Mouse (Mus musculus) G1E-ER4 (cell line): ENCODE data around the gene Nkx2-5. TPM values are rescaled to one million over a fixed set of nuclear protein-coding genes. Genes with fewer than 3 reads are reported as not detected.

Source experiments
- GATA1 ChIP-seq: IDR thresholded peaks from one replicate; pipeline ENCODE4 v1.8.0; 2012; ENCODE audit warnings: low read length, inconsistent platforms
- polyA plus RNA-seq: library from polyadenylated mRNA; stranded (reverse); fragments of >175 nt; gene quantifications from 2 replicates; pipeline ENCODE4 v1.2.3, GENCODE M21; 2012

Nkx2-5 gene
- polyA plus RNA-seq, 1 experiment, result not detected

DNA sequence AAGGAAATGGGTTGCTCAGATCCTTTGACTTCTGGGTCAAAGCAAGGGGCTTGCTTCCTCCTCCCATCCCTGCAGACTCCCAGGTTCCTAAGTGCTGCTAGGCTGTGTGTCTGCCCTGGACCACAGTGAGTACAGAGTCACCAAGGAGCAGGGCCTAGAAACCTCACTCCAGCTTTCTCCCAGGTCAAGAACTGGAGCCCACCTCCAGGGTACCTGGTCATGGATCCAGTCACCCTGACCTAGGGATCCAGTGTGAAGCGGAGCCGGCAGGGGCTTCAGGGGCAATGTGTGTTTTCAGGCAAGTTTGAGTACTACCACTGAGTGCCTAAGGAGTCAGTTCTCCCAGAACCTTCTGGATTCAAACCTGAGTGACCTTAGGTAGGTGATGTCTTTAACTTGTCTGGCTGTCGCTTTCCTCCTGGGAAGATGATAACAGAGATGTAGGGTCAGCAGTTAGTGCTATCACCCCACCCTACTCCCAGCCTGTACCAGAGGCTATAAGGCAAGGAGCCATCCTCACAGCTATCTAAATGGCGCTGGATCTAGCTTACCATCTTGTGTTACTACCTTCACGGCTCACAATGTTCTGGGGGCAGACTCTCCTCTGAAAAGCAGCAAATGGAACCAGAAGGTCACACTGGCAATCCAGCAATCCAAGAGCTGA is 10.4 kb downstream of the Nkx2-5 start:
- TF ChIP-seq GATA1, result no peak

DNA sequence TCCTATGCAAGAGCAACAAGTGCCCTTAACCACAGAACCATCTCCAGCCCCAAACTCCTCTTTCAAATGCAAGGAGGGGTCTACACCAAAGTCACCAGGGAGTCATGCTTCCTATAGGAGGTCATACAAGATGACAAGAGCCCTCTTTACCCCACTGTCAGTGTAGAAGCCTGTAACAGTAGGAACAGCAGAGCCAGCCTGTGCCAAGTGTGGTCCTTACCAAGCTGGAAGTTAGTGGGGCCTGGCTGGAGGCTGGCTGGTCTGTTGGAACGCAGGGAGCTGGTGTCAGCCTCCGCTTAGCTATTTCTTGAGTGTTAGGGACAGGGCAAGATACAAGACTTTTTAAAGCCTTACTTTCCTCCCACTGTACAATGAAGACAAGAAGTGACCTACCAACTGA is 11.0 kb downstream of the Nkx2-5 start:
- no peak for TF ChIP-seq GATA1

DNA sequence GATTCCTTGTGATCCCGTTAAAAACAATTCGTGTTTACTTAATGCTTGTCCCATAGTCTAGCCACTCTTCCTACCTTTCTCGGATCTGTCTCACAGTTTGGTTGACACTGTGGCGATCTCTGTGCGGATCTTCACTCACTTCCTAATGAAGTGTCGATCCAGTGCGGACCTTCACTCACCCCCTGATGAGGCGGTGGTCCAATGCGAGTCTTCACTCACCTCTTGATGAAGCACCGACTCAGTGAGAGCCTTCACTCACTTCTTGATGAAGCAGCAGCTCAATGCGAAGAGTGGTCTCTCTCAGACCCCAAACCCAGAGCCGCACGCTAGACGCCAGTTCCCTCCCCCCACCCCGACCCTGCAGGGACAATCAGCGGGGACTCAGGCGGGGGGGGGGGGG is 18.7 kb downstream of the Nkx2-5 start:
- TF ChIP-seq GATA1, result no peak

DNA sequence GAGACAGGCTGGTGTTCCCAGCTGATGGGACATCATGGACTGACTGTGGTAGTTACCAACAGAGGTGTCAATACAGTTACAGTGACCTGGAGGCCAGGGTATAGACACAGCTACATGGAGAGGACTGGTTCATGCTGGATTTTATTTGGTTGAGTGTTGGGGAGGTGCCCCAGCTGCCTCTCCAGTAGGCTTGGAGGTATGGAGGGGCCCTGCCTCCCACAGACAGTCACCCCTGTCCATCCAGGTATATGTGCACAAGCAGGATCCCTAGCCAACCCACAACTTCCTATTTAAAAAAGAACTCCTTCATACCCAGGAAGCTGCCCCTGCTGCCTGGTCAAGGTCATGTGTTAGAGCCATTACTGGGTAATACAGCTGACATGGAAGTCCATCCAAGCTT is 27.0 kb downstream of the Nkx2-5 start:
- no peak for TF ChIP-seq GATA1

DNA sequence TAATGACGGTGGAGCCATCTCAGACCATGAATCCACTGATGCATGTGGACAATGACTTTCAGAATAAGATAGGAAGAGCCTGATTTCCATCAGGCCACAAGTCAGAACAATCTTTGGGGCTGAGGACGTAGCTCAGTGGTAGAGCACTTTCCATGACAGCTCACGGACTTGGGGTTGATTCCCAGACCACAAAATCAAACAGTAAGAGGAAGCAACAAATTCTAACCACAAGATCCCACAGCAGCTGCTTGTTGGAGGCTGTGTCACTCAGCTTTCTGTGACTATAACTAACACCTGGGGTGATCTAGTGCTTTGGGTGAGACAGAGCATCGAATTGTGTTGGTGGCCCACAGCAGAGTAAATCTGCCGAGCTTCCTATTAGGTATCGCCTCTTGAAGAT is 28.0 kb downstream of the Nkx2-5 start:
- no peak for TF ChIP-seq GATA1

DNA sequence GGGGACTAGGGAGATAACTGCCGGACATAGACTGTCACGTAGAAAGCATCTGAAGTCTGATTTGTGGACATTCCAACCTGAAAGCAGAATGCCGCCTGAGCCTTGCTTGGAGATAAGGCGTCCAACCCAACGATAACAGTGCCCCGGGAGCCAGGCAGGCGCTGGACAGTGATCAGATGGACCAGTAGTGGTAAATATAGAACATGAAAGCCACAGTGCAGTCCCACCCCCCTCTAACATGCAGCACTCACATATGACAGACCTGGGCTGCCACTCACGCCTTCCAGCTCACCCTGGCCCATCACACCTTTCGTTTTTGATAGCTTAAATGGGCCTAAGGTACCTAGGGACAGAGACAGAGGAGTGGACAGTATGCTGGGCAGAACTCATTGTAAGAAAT is 31.3 kb downstream of the Nkx2-5 start:
- no peak for TF ChIP-seq GATA1

DNA sequence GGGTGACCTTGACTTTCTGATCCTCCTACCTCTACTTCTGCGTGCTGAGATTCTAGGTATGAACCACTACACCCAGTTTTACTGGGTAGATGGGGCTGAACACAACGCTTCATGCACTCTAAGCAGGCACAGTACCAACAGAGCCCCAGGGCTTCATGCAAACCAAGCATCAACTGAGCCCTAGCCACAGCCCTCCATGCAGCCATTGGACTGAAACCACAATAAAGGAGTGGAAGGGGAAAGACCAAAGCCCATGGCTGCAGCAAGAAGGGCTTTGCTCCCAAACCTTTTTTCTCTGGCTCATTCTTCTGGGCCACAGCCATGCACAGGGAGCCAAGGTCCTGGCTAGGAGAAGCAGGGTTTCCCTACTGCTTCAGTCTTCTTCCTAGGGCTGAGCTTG is 32.2 kb downstream of the Nkx2-5 start:
- no peak for TF ChIP-seq GATA1

DNA sequence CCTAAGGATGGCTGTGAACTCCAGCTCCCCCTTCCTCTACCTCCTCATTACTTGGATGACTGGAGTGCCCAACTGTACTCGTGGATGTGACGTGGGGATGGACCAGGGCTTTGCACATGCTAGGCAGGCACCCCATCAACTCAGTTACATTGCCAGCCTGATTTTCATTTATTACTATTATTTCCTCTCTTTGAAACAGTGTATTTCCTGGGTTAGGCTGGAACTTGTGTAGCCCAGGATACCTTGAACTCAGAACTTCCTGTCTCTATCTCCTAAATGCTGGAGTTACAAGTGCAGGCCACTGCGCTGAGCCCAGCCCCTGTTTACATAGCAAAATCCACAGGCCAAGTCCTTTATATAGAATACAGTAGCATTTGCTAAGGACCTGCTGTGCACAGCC is 41.9 kb downstream of the Nkx2-5 start:
- no peak for TF ChIP-seq GATA1

DNA sequence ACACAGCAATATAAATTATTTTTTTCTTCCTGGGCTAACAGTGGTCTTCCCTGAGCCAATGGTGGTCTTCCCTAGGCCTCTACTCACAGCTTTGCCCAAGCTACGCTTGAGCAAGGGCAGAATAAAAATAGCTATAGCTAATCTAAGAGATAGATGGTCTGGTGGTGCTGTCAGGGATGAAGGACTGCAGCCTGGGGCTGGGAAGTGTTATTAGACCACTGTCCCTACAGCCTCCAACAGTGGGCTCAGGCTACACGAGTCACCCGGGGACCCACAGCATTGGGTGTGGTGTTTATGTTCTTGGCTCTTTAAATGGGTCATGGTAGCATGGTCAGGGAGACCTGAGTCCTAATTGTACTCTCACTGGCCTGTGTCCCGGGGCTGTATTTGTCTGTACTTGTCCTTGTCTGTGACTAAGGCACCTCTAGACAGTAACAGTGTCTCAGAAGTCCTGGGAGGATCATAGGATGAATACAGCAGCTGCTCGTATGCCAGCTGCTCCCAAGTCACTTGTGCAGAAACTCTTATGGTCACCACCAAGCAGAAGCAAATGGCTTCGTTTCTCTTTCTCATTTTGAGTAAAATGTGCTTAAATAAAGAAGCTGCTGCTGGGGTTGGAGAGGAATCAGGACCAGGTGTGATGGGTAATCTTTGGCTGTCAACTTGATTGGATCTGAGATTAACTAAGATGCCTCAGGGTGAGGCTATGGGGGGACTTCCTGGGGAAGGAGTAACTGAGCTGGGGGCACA is 47.3 kb downstream of the Nkx2-5 start:
- TF ChIP-seq GATA1, result no peak

DNA sequence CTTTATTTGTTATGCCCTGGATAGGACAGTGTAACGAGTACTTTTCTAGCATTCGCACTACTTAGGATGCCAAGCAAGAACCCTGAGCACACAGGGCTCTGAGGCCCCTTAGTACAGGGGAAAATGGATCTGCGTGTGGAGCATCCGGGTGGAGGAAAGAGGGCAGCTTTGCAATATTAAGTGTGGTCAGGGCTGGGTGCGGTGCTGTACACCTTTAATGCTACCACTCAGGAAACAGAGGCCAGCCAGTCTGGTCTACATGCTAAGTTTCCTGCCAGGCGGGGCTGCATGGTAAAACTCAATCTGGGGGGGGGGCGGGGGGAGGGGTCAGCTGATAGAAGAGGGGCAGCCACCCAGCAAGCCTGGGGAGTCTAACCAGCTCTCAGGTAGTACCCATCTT is 49.4 kb downstream of the Nkx2-5 start:
- no peak for TF ChIP-seq GATA1

DNA sequence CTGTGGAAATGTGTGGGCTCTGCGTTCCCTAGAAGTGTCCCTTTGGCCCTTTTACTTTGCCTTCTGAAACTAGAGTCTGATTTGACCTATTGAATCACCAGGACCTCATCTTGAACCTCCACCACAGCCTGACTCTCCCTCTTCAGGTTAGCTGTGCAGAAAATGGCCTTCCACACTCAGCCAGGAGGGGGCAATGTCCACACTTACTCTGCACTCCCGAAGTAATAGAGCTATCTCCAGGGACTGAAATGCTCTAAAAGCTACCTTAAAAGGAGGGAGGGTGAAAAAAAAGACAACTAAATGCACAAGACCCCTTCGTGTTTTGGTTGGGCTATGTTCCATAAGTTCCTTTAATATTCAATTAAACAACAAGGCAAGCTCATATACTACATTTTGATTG is 50.1 kb downstream of the Nkx2-5 start:
- no peak for TF ChIP-seq GATA1

DNA sequence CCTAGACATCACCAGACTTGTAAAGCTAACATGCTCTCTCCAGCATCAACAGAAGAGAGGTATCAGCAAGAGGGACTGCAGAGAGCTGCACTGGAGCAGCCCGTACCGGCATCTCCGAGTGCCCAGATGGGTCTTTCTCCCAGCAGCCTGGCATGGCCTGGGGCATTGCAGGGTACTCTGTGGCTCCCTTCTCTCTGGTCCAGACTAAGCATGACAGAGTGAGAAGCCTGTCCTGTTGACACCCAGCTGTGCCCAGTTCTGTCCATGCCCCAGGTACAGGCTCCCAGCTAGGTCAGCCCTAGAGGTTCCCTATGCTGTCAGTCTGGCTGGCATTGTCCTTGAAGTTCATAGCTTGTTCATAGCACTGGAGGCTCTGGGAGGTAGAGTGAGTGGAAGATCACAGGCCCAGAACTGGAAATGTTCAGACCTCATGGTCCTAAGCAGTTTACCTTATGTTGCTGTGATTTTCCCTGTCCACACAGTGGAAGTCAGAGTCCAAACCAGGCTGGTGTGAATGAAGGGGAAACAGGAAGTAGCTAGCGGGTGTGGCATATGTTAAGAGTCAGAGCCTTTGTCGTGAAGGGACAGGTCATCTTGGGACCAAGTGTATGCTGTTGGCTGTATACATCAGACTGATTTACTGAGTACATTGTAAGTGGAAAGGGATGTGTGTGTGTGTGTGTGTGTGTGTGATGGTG is 51.6 kb downstream of the Nkx2-5 start:
- no peak for TF ChIP-seq GATA1

DNA sequence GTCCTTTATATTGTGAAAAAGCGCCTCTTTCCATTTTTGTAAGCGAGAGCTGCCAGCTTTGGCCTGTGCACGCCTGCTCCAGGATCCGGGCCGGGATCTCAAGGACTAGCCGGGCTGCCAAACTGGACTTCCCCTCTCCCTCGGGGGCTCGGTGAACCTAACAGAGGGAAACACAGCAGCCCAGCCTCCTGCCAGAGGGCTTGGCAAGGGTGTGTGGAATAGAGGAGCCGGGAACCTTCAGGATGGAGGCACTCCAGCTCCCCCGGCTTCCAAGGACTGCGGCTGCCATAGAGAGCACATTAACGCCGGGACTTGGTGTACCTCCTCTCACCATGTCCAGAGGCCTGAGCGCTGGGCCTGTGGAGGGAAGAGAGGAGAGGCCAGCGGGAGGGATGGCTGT is 52.7 kb downstream of the Nkx2-5 start:
- no peak for TF ChIP-seq GATA1

DNA sequence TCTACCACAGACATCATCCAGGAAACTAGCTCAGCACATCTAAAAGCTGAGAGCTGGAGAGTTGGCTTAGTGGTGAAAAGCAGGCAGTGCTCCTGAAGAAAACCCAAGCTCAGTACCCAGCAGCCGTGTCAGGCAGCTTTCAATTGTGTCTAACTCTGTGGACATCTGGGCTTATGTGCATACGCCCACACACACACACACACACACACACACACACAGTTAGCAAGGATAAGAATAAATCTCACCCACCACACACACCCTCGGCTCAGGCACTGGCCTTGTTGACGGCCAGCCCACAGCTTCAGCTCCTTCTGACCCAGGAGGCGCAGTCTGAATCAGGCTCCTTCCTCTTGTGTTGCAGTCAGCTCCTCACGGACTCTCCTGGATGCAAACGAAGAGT is 53.2 kb downstream of the Nkx2-5 start:
- TF ChIP-seq GATA1, result no peak

DNA sequence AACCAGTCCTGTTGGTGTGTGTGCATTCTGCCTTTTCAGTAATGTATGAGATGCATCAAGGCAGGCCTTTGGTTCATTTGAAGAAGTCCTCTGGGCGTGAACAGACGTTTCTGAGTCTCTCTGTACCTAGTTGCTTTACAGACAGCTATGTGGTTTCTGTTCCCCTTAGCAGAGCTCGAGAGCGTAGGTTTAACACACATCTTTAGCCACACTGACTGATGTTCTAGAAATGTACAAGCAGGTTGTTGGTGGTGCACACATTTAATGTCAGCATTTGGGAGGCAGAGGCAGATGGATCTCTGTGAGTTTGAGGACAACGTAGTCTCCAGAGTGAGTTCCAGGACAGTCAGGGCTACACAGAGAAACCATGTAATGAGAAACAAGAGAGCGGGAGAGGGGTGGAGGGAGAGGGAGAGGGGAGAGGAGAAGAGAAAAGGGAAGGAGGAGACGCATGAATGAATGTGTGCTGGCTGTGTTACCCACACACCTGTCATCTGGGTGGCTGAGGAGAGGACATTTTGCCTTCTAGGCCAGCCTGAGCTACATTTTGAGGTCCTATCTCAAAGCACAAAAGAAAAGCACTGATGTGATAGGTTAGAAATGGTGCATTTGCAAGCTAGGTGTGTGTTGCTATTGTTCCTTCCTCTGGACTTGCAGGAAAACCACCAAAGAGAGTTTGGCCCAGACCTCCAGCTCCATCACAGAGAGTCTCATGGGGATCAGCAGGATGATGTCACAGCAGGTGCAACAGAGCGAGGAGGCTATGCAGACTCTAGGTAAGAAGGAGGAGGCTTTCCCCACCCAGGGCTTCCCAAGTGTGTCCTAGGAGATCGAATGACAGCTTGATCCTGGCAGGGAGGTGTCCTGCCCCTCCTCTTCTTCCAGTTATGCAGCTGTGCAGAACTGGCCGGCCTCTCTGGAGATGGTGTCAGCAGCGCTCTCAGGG is 54.3 kb downstream of the Nkx2-5 start:
- TF ChIP-seq GATA1, result no peak
